Mouse (Mus musculus) testis, adult 2 months (tissue): Measurements from ENCODE around the gene Tmcc3.

Experiments used
- CTCF ChIP-seq: fragments of 200-500 bp; IDR thresholded peaks from 2 replicates; pipeline ENCODE4 v1.5.1; 2012; ENCODE audit warnings: low read depth, mild to moderate bottlenecking, inconsistent platforms, low read length, moderate library complexity; ENCODE audit not compliant: control insufficient read depth, insufficient read depth, insufficient replicate concordance
- POLR2A ChIP-seq: fragments of 200-500 bp; IDR thresholded peaks from 2 replicates; pipeline ENCODE4 v1.6.1; 2012; ENCODE audit warnings: low read depth, mild to moderate bottlenecking, inconsistent platforms, low read length, moderate library complexity; ENCODE audit not compliant: control insufficient read depth

DNA sequence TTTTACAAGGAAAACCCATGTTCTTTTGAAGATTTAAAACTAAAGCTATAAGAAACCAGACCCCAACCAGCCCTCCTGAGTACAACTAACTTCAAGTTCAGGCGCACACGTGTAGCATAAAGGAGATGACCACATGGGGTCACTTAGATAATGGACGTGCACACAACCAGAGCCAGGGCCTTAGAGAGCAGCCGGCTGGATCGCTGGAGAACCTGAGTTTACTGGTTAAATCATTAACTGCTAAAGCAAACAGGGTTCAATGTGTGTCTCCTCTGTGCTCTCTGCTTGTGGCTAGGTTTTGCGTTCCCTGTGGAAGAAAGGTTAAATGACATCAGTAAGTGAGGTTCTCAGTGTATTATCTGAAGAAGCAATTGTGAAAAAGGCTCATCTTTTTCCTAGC lies 234.9 kb downstream of the Tmcc3 start:
- TF ChIP-seq POLR2A: no peak
- no peak for TF ChIP-seq CTCF
